In genomic region chr1:133253532-133253866, GRCm38 (mm10) we compare ENCODE assay signal across 13 mouse cellular contexts. TPM values are rescaled to one million over a fixed set of nuclear protein-coding genes. Genes with fewer than 3 reads are reported as not detected.
DNase-seq lines count a peak whose midpoint lies in the region; ATAC-seq and TF ChIP-seq lines count a peak whose summit lies in the region.
"Had no signal": no experiment of that assay in that cellular context is flagged by ENCODE, and none has a peak within 500 bp of the region (broad histone marks: within the 10 kb centered on the region; RNA-seq: fewer than 3 reads in every experiment).

No protein-coding gene starts in this region.

- TF ChIP-seq EP300 in lung, postnatal 0 days (IDR thresholded peaks at IDR 0.05), result no peak

- peaks cover 41% of the 10 kb centered on the region for H3K4me1 ChIP-seq in lung, embryonic 14.5 days (ENCODE audit: insufficient read depth)
- H3K4me1 ChIP-seq in lung, postnatal 0 days (ENCODE audit: insufficient read depth, low read depth, low read length), result peaks cover 4% of the 10 kb centered on the region; the same call in 1 of the 2 replicates
- H3K4me1 ChIP-seq in heart, embryonic 10.5 days, result peaks cover 82% of the 10 kb centered on the region
- H3K4me1 ChIP-seq in midbrain, embryonic 15.5 days, result peaks cover 59% of the 10 kb centered on the region

- intact Hi-C loops in heart, postnatal 25 days (cut with DNase I), result no loop called here

- no peaks in the 10 kb centered on the region for H3K27me3 ChIP-seq in lung, embryonic 14.5 days (ENCODE audit: insufficient read depth, low read length)
- no peaks in the 10 kb centered on the region for H3K27me3 ChIP-seq in lung, postnatal 0 days (replicated peaks; ENCODE audit: insufficient read depth, low read length)
- no peaks in the 10 kb centered on the region for H3K27me3 ChIP-seq in heart, embryonic 10.5 days (ENCODE audit: insufficient read depth, poor library complexity, severe bottlenecking)
- H3K27me3 ChIP-seq in midbrain, embryonic 15.5 days (replicated peaks), result no peaks in the 10 kb centered on the region

- TF ChIP-seq CTCF in lung, embryonic 14.5 days (IDR thresholded peaks at IDR 0.05; ENCODE audit: low read depth), result no peak
- TF ChIP-seq CTCF in lung, postnatal 0 days (IDR thresholded peaks at IDR 0.05), result no peak

- peak overlapping the region; percentile 84 for H3K27ac ChIP-seq in lung, embryonic 14.5 days (ENCODE audit: low read depth)
- H3K27ac ChIP-seq in lung, postnatal 0 days (ENCODE audit: low read length), result no peak overlapping the region
- H3K27ac ChIP-seq in heart, embryonic 10.5 days, result peak overlapping the region; percentile 77
- H3K27ac ChIP-seq in midbrain, embryonic 15.5 days, result peak overlapping the region; percentile 46; the same call in 1 of the 2 replicates
- H3K27ac ChIP-seq: limb, embryonic 15.5 days had no signal

- ATAC-seq in lung, embryonic 14.5 days (ENCODE audit: insufficient read depth), result peak; percentile 30; the same call in 1 of the 2 replicates
- ATAC-seq in lung, postnatal 0 days, result no peak
- no peak for ATAC-seq in midbrain, embryonic 15.5 days (replicated peaks)

- no peak overlapping the region for H3K4me2 ChIP-seq in lung, embryonic 14.5 days
- H3K4me2 ChIP-seq in lung, postnatal 0 days (replicated peaks; ENCODE audit: low read depth, low read length), result no peak overlapping the region
- no peak overlapping the region for H3K4me2 ChIP-seq in midbrain, embryonic 15.5 days
- H3K4me2 ChIP-seq: limb, embryonic 15.5 days had no signal

- peak; percentile 96 for DNase-seq in heart, adult 11 months
- no peak for DNase-seq in heart, postnatal 25 days (ENCODE audit: low spot score)
- DNase-seq in lung, embryonic 14.5 days, result peak; percentile 69
- no peak for DNase-seq in lung, postnatal 0 days (ENCODE audit: low spot score)
- no peak for DNase-seq in heart, embryonic 10.5 days (ENCODE audit: low spot score)
- no peak for DNase-seq in cerebellum, adult 11 months
- no peak for DNase-seq in thymus, postnatal 36 days
- DNase-seq: embryo, embryonic 11 days; gastrocnemius, postnatal 14 days had no signal

- H3K4me3 ChIP-seq in lung, embryonic 14.5 days (ENCODE audit: low read depth, low read length), result no peak overlapping the region
- no peak overlapping the region for H3K4me3 ChIP-seq in lung, postnatal 0 days (ENCODE audit: low read depth, low read length)
- no peak overlapping the region for H3K4me3 ChIP-seq in heart, embryonic 10.5 days
- H3K4me3 ChIP-seq in midbrain, embryonic 15.5 days, result no peak overlapping the region
- H3K4me3 ChIP-seq: limb, embryonic 15.5 days had no signal

- H3K9me3 ChIP-seq in lung, embryonic 14.5 days (ENCODE audit: low read depth, low read length), result no peaks in the 10 kb centered on the region
- no peaks in the 10 kb centered on the region for H3K9me3 ChIP-seq in lung, postnatal 0 days (ENCODE audit: low read length)
- H3K9me3 ChIP-seq in heart, embryonic 10.5 days, result no peaks in the 10 kb centered on the region
- no peaks in the 10 kb centered on the region for H3K9me3 ChIP-seq in midbrain, embryonic 15.5 days
- H3K9me3 ChIP-seq: limb, embryonic 15.5 days had no signal

- H3K36me3 ChIP-seq in lung, embryonic 14.5 days (ENCODE audit: insufficient read depth), result no peaks in the 10 kb centered on the region
- H3K36me3 ChIP-seq in lung, postnatal 0 days (ENCODE audit: insufficient read depth, low read length), result no peaks in the 10 kb centered on the region
- H3K36me3 ChIP-seq in heart, embryonic 10.5 days, result no peaks in the 10 kb centered on the region; the same call in none of the 2 replicates
- no peaks in the 10 kb centered on the region for H3K36me3 ChIP-seq in midbrain, embryonic 15.5 days (replicated peaks)
- H3K36me3 ChIP-seq: limb, embryonic 15.5 days had no signal

- 36% methylated on average over 1 of the region's 1 CpGs for WGBS in lung, embryonic 14.5 days
- WGBS in lung, postnatal 0 days, result 60% methylated on average over 1 of the region's 1 CpGs
- WGBS in heart, embryonic 10.5 days, result 28% methylated on average over 1 of the region's 1 CpGs
- 42% methylated on average over 1 of the region's 1 CpGs for WGBS in midbrain, embryonic 15.5 days

- H3K9ac ChIP-seq in lung, embryonic 14.5 days, result no peak overlapping the region
- no peak overlapping the region for H3K9ac ChIP-seq in lung, postnatal 0 days (replicated peaks; ENCODE audit: low read depth)
- H3K9ac ChIP-seq in midbrain, embryonic 15.5 days, result no peak overlapping the region
- H3K9ac ChIP-seq: limb, embryonic 15.5 days had no signal

RNA-seq across cellular contexts. Expression of gene Golt1a, which starts 56.1 kb away (rescaled TPM):
- total RNA-seq in heart, postnatal 25 days (2021), result not detected
- 0.55 and 1.1 TPM in 2 replicates for polyA plus RNA-seq in lung, embryonic 14.5 days (2014; fragmentation: Nextera tagmentation; extraction: Ambion mirVana)
- polyA plus RNA-seq in lung, postnatal 0 days (2015; fragmentation: Nextera tagmentation; extraction: Ambion mirVana), result 0.26 and 1.2 TPM in 2 replicates
- 1.7 TPM in 1 of 2 replicates, not detected in the other for polyA plus RNA-seq in heart, embryonic 10.5 days (2016; fragmentation: Nextera tagmentation; extraction: Ambion mirVana)
- polyA plus RNA-seq in midbrain, embryonic 15.5 days (2015; fragmentation: Nextera tagmentation; extraction: Ambion mirVana), result 0.17 TPM in 1 of 2 replicates, not detected in the other
- total RNA-seq: gastrocnemius, postnatal 14 days; layer of hippocampus, adult 8-10 months had no signal
- polyA plus RNA-seq: limb, embryonic 15.5 days; testis, adult 2 months had no signal

Comparison
In these comparisons a context has a peak if more than half of its experiments do, and no peak if none do; other contexts are left out.
1. DNase-seq: peak in heart, adult 11 months (single experiment) and lung, embryonic 14.5 days (single experiment); none in heart, postnatal 25 days (single experiment), lung, postnatal 0 days (single experiment), heart, embryonic 10.5 days (single experiment), cerebellum, adult 11 months (single experiment) and thymus, postnatal 36 days (0 of 2).